Mouse (Mus musculus) thymus, adult 2 months (tissue): Measurements from ENCODE around the gene Zdhhc1. TPM values are rescaled to one million over a fixed set of nuclear protein-coding genes. Genes with fewer than 3 reads are reported as not detected.

ENCODE experiments used
- DNase-seq: peaks from one replicate; pipeline ENCODE4 v3.0.0; 2021
- H3K27ac ChIP-seq: fragments of 200-500 bp; 2 replicates; pipeline ENCODE4 v1.5.1; 2012; ENCODE audit warnings: low read length, control low read depth; ENCODE audit not compliant: control insufficient read depth, insufficient read depth
- H3K27me3 ChIP-seq: fragments of 200-500 bp; 2 replicates; pipeline ENCODE4 v1.6.1; 2012; ENCODE audit warnings: mild to moderate bottlenecking, low read length, moderate library complexity, mixed read lengths; ENCODE audit not compliant: control insufficient read depth, insufficient read depth
- H3K36me3 ChIP-seq: fragments of 200-500 bp; 2 replicates; pipeline ENCODE4 v1.6.1; 2012; ENCODE audit warnings: mild to moderate bottlenecking, low read length, moderate library complexity; ENCODE audit not compliant: control insufficient read depth, insufficient read depth
- H3K4me1 ChIP-seq: fragments of 200-500 bp; replicated peaks from 2 replicates; pipeline ENCODE4 v1.6.1; 2012; ENCODE audit warnings: low read length; ENCODE audit not compliant: control insufficient read depth, insufficient read depth
- H3K4me3 ChIP-seq: fragments of 200-500 bp; 2 replicates; pipeline ENCODE4 v1.5.1; 2012; ENCODE audit warnings: mild to moderate bottlenecking, low read length, control low read depth, moderate library complexity; ENCODE audit not compliant: control insufficient read depth, insufficient read depth
- CTCF ChIP-seq: fragments of 200-500 bp; IDR thresholded peaks from 2 replicates; pipeline ENCODE4 v1.5.1; 2012; ENCODE audit warnings: mild to moderate bottlenecking, control low read depth, low read length, moderate library complexity, borderline replicate concordance; ENCODE audit not compliant: control insufficient read depth, poor library complexity, insufficient read depth; ENCODE audit errors: extremely low read depth
- POLR2A ChIP-seq: fragments of 200-500 bp; IDR thresholded peaks from 2 replicates; pipeline ENCODE4 v1.6.1; 2012; ENCODE audit warnings: mild to moderate bottlenecking, low read length, control low read depth, moderate library complexity; ENCODE audit not compliant: control insufficient read depth, poor library complexity, insufficient read depth; ENCODE audit errors: extremely low read depth
- WGBS: fragments of 180-500 bp; shearing (Covaris S2); methylation state at CpG from one replicate; pipeline ENCODE4 v1.1.7; 2018; 5-methylcytosine and 5-hydroxymethylcytosine counted together
- polyA plus RNA-seq: library from polyadenylated mRNA; depleted of rRNA; stranded (reverse); fragments of >200 nt; gene quantifications from 2 replicates; pipeline ENCODE4 v1.2.3, GENCODE M21; 2012

Gene Zdhhc1
- polyA plus RNA-seq, 1 experiment: 23.5 TPM

- H3K36me3 ChIP-seq: peaks cover 10% of the 10 kb centered on the region; the same call in 1 of the 2 replicates
- TF ChIP-seq CTCF (no peak), POLR2A (no peak)
- 96% methylated on average over 3 of the region's 3 CpGs for WGBS
- DNase-seq: no peak
- H3K4me1 ChIP-seq: no peaks in the 10 kb centered on the region
- H3K27me3 ChIP-seq: no peaks in the 10 kb centered on the region
- H3K4me3 ChIP-seq: no peak overlapping the region
- H3K27ac ChIP-seq: no peak overlapping the region
Measured at GRCm38 (mm10) chr8:105529271-105529670, 32.6 kb upstream of the Zdhhc1 start.

- Histone ChIP-seq H3K27me3 (no peaks in the 10 kb centered on the region), H3K4me3 (no peak overlapping the region), H3K4me1 (no peaks in the 10 kb centered on the region), H3K36me3 (peaks cover 10% of the 10 kb centered on the region; the same call in 1 of the 2 replicates), H3K27ac (no peak overlapping the region)
- 93% methylated on average over 1 of the region's 1 CpGs for WGBS
- no peak for DNase-seq
- TF ChIP-seq POLR2A (no peak), CTCF (no peak)
Measured at GRCm38 (mm10) chr8:105528206-105528605, 31.5 kb upstream of the Zdhhc1 start.

GRCm38 (mm10) chr8:105527110-105527509, 30.4 kb upstream of the Zdhhc1 start:
- Histone ChIP-seq H3K4me1 (no peaks in the 10 kb centered on the region), H3K27me3 (no peaks in the 10 kb centered on the region), H3K36me3 (peaks cover 10% of the 10 kb centered on the region; the same call in 1 of the 2 replicates), H3K4me3 (no peak overlapping the region), H3K27ac (no peak overlapping the region)
- WGBS: 91% methylated on average over 2 of the region's 2 CpGs
- DNase-seq: no peak
- TF ChIP-seq POLR2A (no peak), CTCF (no peak)

- H3K4me3 ChIP-seq: no peak overlapping the region
- H3K4me1 ChIP-seq: peaks cover 8% of the 10 kb centered on the region; the same call in 1 of the 2 replicates
- no peaks in the 10 kb centered on the region; the same call in 1 of the 2 replicates for H3K27me3 ChIP-seq
- no peak for DNase-seq
- H3K36me3 ChIP-seq: no peaks in the 10 kb centered on the region; the same call in 1 of the 2 replicates
- TF ChIP-seq CTCF (no peak), POLR2A (no peak)
- WGBS: 94% methylated on average over 9 of the region's 9 CpGs
- H3K27ac ChIP-seq: no peak overlapping the region
Measured at GRCm38 (mm10) chr8:105522890-105523289, 26.2 kb upstream of the Zdhhc1 start.

- no peak overlapping the region for H3K4me3 ChIP-seq
- no peak for DNase-seq
- H3K4me1 ChIP-seq: peaks cover 8% of the 10 kb centered on the region; the same call in 1 of the 2 replicates
- 96% methylated on average over 21 of the region's 21 CpGs for WGBS
- H3K27ac ChIP-seq: no peak overlapping the region
- peaks cover 3% of the 10 kb centered on the region; the same call in 1 of the 2 replicates for H3K27me3 ChIP-seq
- TF ChIP-seq POLR2A (no peak), CTCF (no peak)
- H3K36me3 ChIP-seq: no peaks in the 10 kb centered on the region; the same call in 1 of the 2 replicates
Measured at GRCm38 (mm10) chr8:105521995-105522769, 25.5 kb upstream of the Zdhhc1 start.

GRCm38 (mm10) chr8:105521061-105521460, 24.4 kb upstream of the Zdhhc1 start:
- WGBS: 83% methylated on average over 3 of the region's 3 CpGs
- H3K27ac ChIP-seq: no peak overlapping the region
- TF ChIP-seq CTCF (no peak), POLR2A (no peak)
- H3K36me3 ChIP-seq: no peaks in the 10 kb centered on the region; the same call in 1 of the 2 replicates
- peaks cover 3% of the 10 kb centered on the region; the same call in 1 of the 2 replicates for H3K27me3 ChIP-seq
- H3K4me3 ChIP-seq: no peak overlapping the region
- no peak for DNase-seq
- H3K4me1 ChIP-seq: peaks cover 10% of the 10 kb centered on the region; the same call in 1 of the 2 replicates
